Mouse (Mus musculus) kidney, adult 2 months (tissue): ENCODE measurements around the gene Zfp658.

Source experiments
- CTCF ChIP-seq: fragments of 200-500 bp; conservative IDR thresholded peaks from 2 replicates; pipeline ENCODE4 v1.5.1; 2011; ENCODE audit warnings: low read depth, mild to moderate bottlenecking, control low read depth, low read length, moderate library complexity, mixed read lengths; ENCODE audit not compliant: insufficient read depth, insufficient read length
- POLR2A ChIP-seq: fragments of 200-500 bp; IDR thresholded peaks from one replicate; pipeline ENCODE4 v1.6.1; 2011; ENCODE audit warnings: low read depth, low read length, control low read depth

DNA sequence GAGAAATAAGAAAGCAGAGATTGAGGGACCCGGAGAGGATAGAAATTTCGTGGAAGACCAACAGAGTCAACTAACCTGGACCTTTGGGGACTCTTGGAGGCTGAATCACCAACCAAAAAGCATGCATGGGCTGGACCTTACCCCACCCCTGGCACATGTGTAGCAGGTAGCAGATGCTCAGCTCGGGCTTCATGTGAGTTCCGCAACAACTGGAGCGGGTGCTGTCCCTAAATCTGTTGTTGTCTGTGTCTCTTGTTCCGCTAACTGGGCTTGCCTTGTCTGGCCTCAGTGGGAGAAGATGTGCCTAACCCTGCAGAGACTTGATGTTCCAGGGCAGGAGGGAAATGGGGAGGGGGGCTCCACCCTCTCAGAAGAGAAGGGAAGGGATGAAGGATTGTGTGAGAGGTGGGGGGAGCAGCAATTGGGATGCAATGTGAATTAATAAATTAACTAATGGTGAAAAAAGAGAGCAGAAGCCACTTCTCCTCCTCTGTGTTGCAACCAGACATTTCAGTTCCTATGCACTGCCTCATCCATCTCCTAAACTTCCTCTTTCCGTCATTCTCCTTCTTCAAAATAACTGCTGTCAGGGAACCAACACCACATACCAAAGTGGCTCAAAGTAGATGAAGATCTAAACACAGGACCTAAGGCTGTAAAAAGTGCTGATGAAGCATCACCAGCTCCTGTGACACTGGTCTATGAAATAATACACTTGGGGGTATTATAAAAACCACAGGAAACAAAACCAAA is 17.7 kb upstream of the Zfp658 start, which contains the start of gene Cd33:
- TF ChIP-seq CTCF = no peak
- no peak for TF ChIP-seq POLR2A
